Mouse (Mus musculus): ENCODE data around the gene Sdk1.

GRCm38 (mm10) chr5:141764111-141764510 is 522.8 kb downstream of the Sdk1 start:
- no peak for TF ChIP-seq POLR2A (IDR thresholded peaks at IDR 0.05; ENCODE audit: control insufficient read depth, extremely low read depth, insufficient read depth, low read length, poor library complexity)
- no peak for TF ChIP-seq CTCF (IDR thresholded peaks at IDR 0.05; ENCODE audit: borderline replicate concordance, control insufficient read depth, extremely low read depth, insufficient read depth, low read length, poor library complexity)
